Mouse (Mus musculus): ENCODE results near the gene Smarcc2. TPM values are rescaled to one million over a fixed set of nuclear protein-coding genes. Genes with fewer than 3 reads are reported as not detected.

Smarcc2 gene
- total RNA-seq, 2 experiments from 2014 or later = 43.4 to 44.6 TPM

DNA sequence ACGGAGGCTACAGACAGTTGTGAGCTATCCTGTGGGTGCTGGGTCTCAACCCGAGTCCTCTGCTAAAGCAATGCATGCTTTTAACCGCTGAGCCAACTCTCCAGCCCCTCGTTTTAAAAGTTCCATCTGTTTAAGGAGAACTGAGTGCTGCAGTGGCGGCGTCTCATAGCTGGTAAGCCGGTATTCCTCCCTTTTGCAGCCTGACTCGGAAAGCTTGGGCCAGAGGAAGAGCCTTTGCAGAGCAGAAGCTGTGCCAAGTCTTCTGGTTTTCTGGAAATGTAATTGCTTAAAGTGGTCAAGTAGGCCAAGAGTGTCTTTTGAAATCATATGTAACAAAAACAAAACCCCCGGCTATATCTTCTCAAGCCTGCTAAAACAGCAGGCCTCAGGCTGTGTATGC is 49.2 kb downstream of the Smarcc2 start:
- no peak for DNase-seq

DNA sequence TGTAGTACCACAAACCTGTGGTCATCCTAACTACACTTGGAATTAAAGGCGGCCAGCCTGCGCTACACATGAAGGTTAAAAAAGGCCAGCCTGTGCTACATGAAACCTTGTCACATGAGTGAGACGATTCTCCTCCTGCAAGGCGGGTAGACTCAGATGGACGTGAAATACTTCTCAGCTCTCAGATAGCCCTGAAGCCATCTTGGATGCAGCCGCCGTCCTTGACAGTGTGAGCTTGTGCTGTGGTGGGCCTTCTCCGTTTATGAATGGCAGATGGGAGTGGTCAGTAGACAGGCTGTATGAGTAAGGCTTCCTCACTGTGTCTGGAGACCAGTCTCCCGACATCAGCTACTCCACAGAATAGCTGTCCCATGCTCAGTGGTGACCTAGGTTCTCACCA is 50.2 kb downstream of the Smarcc2 start:
- no peak for DNase-seq
- intact Hi-C loops (cut with DNase I; ENCODE audit: low total_unique reads) = no loop called here

More for the DNA sequence above, 49.2 kb downstream of the Smarcc2 start:
- intact Hi-C loops (cut with DNase I; ENCODE audit: low total_unique reads) = no loop called here

DNA sequence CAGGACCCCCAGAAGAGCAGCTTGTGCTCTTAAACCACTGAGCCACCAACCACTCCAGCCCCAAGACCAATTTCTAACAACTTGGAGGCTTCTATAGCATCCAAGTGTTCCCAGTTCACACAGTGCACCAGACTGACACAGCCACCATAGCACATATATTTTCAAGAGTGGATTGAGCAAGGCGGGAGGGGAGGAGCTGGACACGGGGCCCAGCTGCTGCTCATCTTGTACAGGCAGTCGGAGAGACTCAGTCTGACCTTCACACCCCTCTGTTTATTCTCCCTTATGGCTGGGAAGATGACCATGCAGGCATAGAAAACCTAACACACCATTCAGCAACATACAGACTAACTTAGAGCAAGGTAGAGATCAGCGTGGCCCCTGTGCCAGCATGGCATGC is 50.8 kb downstream of the Smarcc2 start:
- intact Hi-C loops (cut with DNase I; ENCODE audit: low total_unique reads) = no loop called here
- DNase-seq = no peak

DNA sequence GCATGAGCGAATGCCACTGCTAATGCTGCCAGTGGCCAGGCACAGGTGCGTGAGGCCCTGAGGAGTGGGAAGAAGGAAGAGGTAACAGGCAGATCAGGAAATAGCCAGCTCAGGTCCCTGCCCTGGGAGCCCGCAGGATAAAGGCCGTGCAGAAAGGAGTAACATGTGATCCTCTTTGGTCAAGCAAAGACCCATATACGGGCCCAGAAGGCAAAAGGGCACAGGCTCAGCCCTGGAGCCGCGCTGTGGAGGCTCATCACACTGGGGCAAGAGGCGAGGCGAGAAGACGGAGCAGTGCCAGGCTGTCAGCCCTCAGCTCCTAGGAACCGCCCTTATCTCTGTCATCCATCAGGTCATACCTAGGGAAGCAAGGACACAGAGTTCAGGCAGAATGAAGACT is 51.3 kb downstream of the Smarcc2 start:
- no peak for DNase-seq
- intact Hi-C loops (cut with DNase I; ENCODE audit: low total_unique reads) = no loop called here

DNA sequence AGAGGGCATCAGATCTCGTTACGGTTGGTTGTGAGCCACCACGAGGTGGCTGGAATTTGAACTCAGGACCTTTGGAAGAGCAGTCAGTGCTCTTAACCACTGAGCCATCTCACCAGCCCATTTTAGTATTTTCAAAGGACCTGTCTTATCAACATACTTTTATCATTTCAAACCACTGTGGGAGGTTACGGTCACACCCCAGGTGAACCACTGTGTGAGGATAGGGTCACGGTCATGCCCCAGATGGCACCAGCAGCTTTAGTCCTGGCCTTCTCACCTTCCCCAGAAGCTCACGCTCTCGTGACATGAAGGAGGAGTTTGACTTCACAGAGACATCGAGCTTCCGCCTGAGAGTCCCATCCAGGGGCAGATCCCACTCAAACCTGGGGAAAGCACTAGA is 52.1 kb downstream of the Smarcc2 start:
- intact Hi-C loops (cut with DNase I; ENCODE audit: low total_unique reads) = no loop called here
- no peak for DNase-seq

DNA sequence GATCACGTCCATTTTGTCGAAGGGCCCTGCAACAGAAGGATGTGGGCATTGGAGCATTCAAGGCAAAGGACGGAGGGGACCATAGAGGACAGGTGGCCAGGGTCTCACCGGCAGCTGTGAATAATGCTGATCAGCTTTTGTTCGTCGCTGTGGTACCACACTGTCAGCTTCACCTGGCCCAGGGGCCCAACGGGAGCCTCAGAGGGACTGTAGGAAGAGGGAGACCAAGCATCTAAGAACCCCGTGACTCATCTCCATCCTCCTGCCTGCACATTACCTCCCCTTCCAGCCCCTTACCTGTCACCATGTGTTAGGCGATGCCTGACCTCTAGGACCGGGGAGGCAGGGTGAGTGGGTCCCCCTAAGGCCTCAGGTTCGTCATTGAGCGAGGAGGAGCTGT is 52.7 kb downstream of the Smarcc2 start:
- intact Hi-C loops (cut with DNase I; ENCODE audit: low total_unique reads) = no loop called here

DNA sequence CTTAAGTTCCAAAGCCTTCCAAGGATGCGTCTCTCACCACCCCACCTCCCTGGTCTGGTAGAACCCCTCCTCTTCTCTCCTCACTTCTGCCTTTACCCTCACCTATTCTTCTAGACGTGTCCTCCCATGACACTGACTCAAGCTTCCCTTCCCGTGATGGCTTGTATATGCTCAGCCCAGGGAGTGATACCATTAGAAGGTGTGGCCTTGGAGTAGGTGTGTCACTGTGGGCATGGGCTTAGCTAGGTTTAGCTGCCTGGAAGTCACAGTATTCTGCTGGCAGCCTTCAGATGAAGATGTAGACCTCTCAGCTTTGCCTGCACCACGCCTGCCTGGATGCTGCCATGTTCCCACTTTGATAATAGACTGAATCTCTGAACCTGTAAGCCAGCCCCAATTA is 56.0 kb downstream of the Smarcc2 start:
- intact Hi-C loops (cut with DNase I; ENCODE audit: low total_unique reads) = no loop called here

More for the DNA sequence above, 52.7 kb downstream of the Smarcc2 start:
- DNase-seq = no peak

DNA sequence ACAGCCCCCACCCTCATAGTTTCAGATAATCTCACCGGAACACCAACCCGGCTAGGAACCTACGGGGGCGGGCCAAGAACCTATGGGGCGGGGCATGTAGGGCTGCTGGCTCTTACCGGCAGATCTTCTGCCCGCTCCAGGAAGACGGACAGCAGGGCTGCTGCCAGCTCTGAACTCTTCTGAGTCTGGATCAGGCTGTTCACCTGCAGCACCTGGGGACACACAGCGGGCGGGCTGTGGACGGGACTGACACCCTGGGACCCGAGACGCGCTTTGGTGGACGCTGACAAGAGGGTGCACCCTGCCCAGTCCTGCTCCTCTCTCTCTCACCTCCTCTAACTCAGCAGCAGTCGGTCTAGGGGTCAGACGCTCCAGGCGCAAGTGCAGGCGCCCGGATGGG is 57.0 kb downstream of the Smarcc2 start:
- DNase-seq = no peak
- intact Hi-C loops (cut with DNase I; ENCODE audit: low total_unique reads) = no loop called here

More for the DNA sequence above, 56.0 kb downstream of the Smarcc2 start:
- no peak for DNase-seq

DNA sequence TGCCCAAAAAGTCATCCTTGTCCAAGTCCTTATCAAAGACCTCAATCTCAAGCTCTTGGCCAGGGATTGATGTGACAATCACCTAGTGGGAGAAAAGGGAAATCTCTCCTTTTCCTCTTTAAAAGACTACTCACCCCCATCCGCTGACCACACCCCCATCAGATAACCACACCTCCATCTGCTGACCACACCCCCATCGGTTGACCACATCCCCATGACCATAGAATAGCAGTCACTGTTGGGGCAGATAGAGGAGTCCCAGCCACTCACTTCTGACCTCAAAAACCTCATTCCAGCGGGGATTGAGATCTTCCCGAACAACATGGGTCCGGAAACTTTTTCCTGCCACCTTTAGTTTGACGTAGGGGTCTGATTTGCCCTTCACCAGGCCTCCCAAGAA is 57.6 kb downstream of the Smarcc2 start:
- no peak for DNase-seq
- intact Hi-C loops (cut with DNase I; ENCODE audit: low total_unique reads) = no loop called here

DNA sequence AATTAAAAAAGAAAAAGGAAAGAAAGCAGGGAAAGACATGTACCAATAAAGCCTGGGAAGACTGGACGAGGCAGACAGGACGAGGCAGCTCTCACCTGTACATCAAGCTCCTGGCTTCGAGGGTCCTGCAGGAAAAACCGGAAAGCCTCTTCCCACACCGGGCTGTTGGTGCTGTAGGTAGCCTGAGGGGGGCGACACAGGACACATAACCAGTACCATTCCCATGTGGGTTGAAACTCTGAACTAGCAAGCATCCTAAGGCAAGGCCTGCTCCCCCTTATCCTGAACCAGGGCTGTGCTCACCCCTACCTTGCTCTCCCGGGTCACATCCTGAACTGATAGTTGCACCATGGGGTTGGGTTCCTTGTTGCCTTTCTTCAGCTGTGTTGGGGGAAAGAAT is 59.8 kb downstream of the Smarcc2 start:
- peak; percentile 41 for DNase-seq
- intact Hi-C loops (cut with DNase I; ENCODE audit: low total_unique reads) = no loop called here

DNA sequence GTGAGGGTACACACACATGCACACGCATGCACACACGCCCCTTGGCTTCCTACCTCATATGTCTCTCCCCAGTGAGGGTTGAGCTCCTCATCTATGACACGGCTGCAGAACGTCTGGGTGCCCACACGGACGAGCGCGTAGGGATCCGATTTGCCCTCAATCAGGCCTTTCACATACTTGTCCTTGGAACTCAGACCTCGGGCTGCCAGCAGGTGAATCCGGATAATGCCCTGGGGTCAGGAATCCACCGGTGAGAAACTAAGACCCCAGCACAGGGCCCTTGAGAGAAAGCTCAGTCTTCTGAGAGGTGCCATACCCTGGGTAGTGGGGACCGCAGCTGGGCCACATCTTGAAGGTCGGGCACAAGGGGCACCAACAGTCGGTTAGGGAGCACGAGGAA is 61.5 kb downstream of the Smarcc2 start:
- no peak for DNase-seq
- intact Hi-C loops (cut with DNase I; ENCODE audit: low total_unique reads) = no loop called here

DNA sequence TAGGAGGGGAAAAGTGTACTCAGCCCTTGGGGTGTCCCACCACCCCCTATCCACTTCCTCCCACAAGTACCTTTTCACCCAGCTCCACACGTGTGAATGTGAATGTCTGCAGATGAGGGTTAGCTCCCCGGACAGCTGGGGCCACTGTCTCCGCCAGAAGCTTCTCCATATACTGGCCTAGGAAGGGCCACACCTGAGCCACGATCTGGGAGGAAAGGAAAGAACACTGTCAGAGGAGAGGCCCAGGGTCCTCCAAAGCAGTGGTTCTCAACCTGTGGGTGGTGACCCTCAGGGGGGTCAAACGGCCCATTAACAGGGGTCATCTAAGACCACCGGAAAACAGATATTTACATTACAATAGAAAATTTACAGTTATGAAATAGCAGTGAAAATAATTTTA is 63.3 kb downstream of the Smarcc2 start:
- intact Hi-C loops (cut with DNase I; ENCODE audit: low total_unique reads) = no loop called here
- no peak for DNase-seq

DNA sequence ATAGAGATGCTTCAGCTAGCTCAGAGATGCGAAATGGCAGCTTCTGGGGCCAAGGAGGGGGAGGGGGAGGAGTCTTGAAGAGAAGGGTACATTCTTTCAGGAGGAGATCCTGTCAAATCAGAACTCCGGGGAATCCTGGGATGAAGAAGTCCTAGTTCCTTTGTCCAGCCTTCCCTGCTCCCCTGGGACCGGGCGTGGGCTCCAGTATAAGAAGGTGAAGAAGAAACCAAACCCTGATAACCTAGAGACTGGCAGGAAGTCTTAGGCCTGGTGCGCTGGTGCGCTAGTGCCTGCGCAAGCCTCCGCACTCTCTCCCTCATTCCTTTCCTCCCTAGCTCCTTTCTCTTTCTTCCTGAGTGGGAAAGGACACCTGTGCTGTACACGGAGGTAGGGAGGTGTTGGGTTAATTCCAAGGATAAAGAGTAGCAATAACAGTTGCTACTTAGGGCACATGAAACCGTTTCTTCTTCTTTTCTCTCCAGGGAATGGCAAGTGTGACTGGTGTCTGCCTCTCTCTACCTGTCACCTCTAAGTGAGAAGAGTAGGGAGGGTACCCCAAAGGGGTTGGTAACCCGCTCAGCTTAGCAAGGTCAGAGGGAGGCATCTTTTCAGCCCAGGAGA is 65.2 kb downstream of the Smarcc2 start:
- intact Hi-C loops (cut with DNase I; ENCODE audit: low total_unique reads) = no loop called here
- DNase-seq = no peak

DNA sequence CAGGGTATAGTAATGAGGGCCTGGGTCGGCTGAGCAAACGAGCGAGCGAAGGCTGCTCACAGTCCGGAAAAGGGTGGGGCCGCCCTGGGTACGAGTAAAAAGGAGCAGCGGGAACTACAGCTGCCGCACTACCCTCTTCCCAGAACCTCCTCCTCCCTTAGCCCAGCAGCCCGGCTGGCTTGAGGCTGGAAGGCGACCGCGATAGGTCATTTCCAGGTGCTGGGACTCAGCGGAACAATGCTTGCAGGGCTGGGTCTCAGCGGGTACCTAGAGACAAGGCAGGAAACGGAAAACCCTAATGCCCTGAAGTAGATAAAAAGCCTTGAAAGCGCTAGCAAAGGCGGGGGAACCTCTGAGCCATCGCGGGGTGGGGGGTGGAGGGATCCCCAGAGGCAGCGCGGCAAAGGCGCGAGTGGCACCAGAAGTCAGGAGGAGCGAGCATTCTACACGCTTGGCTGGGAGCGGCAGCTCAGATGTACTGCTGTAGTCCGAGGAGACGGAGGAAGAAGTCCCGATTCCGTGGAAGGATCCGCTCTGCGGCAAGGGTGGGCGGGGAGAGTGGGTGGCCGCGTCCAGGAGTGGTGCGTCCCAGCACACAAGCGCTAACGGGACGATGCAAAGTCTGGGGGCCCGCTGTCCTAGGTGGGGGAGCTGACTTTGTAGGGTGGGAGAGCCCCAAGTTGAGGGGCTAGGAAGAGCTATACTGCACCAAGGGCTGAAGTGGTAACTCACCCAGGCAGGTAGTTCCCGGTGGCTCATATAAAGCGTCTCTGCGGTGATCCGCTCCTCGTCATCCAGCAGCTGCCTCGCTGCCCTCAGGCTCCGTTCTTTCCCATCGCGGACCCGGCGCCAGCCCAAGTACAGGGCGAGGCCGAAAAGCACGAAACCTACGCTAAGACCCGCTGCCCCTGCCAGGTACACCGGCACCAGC is 65.9 kb downstream of the Smarcc2 start:
- peak; percentile 65 for DNase-seq
- intact Hi-C loops (cut with DNase I; ENCODE audit: low total_unique reads) = no loop called here

DNA sequence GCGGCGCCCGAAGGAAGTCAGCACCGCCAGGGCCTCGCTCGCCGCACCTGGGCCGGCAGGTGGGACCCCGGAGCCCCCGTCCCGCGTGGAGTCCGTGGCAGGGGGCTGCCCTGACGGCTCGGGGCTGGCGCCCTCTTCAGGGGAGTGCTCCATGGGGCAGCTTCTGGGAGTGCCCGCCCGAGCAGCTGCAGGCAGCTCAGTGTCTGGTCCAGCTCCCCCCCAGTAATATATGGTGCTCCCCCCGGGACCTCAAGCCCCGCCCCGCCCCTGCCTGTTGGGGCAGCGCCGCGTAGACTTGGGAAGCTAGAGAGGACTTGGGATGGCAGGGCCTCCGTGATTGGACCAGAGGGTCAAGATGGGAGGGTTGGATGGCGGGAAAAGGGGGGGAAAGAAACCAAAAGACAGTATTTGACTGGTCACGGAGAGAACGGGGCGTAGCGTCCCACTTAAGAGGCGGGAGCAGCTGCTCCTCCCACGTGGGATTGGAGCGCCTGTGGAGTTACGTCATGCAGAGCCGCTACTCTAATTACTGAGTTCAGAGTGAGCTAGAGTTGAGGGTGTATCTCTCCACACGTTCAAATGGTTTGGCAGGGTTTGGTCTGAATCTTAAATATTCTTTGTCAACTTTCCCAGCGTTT is 66.7 kb downstream of the Smarcc2 start, which contains the start of gene Esyt1:
Gene Esyt1 (minus strand): TSS at position 201 of the 638 bp plus-strand sequence.
- DNase-seq = peak; percentile 94
- intact Hi-C loops (cut with DNase I; ENCODE audit: low total_unique reads) = no loop called here

DNA sequence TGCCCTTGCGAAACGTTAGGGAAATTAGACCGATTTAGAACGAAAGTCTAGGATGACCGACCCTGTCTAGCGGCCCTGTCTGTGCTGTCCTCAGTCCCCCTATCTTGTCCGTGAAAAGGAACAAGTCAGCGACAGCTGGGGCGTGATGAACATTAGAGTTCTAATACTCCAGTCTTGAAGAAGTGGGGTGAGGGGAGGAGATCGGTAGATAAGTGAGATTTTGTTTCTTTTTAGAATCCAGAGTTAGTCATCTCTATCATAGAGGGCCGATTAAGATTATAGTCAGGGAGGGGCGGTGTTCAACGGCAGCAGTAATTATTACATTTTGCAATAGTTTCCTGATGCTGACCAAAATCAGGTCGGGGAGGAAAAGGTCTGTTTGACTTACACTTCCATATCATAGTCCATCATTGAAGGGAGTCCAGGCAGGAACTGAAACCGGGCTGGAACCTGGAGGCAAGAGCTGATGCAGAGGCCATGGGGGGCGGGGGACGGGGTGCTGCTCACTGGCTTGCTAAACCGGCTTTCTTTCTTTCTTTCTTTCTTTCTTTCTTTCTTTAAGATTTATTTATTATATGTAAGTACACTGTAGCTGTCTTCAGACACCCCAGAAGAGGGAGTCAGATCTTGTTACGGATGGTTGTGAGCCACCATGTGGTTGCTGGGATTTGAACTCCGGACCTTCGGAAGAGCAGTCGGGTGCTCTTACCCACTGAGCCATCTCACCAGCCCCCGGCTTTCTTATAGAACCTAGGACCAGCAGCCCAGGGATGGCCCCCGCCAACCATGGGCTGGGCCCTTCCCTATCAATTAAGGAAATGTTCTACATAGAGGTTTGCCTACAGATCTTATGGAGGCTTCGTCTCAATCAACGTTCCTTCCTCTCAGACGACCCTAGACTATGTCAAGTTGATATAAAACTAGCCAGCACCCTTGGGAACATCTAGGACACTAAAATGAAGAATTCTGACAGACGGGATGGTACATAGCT is 67.6 kb downstream of the Smarcc2 start:
- DNase-seq = no peak
- intact Hi-C loops (cut with DNase I; ENCODE audit: low total_unique reads) = no loop called here

DNA sequence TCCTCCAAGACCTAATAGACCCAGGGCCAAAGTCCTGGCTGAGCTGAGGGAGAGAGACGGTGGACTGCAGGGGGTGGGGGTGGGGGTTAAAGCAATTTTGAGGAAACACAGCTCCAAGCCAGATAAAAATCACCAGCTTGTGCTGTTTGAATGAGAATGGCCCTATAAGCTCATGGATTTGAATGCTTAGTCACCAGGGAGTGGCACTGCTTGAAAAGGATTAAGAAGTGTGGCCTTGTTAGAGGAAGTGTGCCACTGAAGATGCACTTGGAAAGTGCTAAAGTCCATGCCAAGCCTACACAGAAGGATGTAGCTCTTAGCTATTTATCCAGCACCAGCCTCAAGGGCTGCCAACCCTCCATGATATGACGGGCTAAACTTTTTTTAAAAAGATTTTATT is 76.2 kb downstream of the Smarcc2 start:
- intact Hi-C loops (cut with DNase I; ENCODE audit: low total_unique reads) = no loop called here
- DNase-seq = no peak

DNA sequence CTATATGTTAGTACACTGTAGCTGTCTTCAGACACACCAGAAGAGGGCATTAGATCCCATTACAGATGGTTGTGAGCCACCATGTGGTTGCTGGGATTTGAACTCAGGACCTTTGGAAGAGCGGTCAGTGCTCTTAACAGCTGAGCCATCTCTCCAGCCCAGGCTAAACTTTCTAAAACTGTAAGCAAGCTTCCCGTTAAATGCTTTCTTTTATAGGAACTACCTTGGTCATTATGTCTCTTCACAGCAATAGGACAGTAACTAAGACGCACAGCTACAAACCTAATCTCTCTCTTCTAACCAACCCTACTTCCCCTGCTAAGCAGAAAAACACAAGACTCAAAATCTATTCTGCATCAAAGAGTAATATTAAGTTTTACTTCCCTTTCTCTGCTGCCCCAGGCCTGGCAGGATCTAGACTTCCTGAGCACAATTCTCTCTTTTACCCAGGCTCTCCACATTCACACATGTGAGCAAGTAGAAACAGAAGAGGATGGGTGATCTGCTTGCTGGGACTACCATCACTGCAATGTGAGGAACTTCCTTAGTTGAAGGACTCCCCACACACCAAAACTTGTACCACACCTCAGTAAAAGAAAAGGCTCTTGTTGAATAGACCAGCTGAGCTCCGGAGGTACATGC is 76.7 kb downstream of the Smarcc2 start:
- DNase-seq = no peak
- intact Hi-C loops (cut with DNase I; ENCODE audit: low total_unique reads) = no loop called here

All from gastrocnemius, postnatal 14 days (tissue).